Mouse (Mus musculus) heart, embryonic 11.5 days (tissue): ENCODE measurements around the gene Mt2. TPM values are rescaled to one million over a fixed set of nuclear protein-coding genes. Genes with fewer than 3 reads are reported as not detected.
"Not testable (repeated sequence)": the region's sequence is repeated elsewhere in the genome, so short reads cannot be mapped to it uniquely, and the experiment has no call there.

Experiments
- ATAC-seq: fragments of 200-750 bp; cut with Nextera tagmentation; replicated peaks from 2 replicates; pipeline ENCODE4 v1.8.0; 2017; ENCODE audit warnings: moderate library complexity; ENCODE audit not compliant: insufficient number of reproducible peaks, low FRiP score, low TSS enrichment
- H3K27ac ChIP-seq: fragments of 300-500 bp; sonication (generic); 2 replicates; pipeline ENCODE4 v1.5.1; 2014; ENCODE audit warnings: mild to moderate bottlenecking, low read depth, low read length
- H3K27me3 ChIP-seq: fragments of 300-500 bp; sonication (generic); 2 replicates; pipeline ENCODE4 v1.6.1; 2014; ENCODE audit warnings: mild to moderate bottlenecking, low read length, mixed read lengths; ENCODE audit not compliant: control insufficient read depth, insufficient read depth
- H3K36me3 ChIP-seq: fragments of 300-500 bp; sonication (generic); 2 replicates; pipeline ENCODE4 v1.6.1; 2014; ENCODE audit warnings: mild to moderate bottlenecking, low read length, moderate library complexity, mixed read lengths; ENCODE audit not compliant: control insufficient read depth, insufficient read depth
- H3K4me1 ChIP-seq: fragments of 300-500 bp; sonication (generic); 2 replicates; pipeline ENCODE4 v1.6.1; 2014; ENCODE audit warnings: low read length; ENCODE audit not compliant: control insufficient read depth, insufficient read depth
- H3K4me2 ChIP-seq: fragments of 300-500 bp; sonication (generic); 2 replicates; pipeline ENCODE4 v1.6.1; 2014; ENCODE audit warnings: mild to moderate bottlenecking, moderate library complexity
- H3K4me3 ChIP-seq: fragments of 300-500 bp; sonication (generic); 2 replicates; pipeline ENCODE4 v1.5.1; 2014; ENCODE audit warnings: low read depth, low read length
- H3K9ac ChIP-seq: fragments of 300-500 bp; sonication (generic); 2 replicates; pipeline ENCODE4 v1.6.1; 2014; ENCODE audit warnings: mild to moderate bottlenecking, low read depth, low read length, moderate library complexity
- H3K9me3 ChIP-seq: fragments of 300-500 bp; sonication (generic); replicated peaks from 2 replicates; pipeline ENCODE4 v1.6.1; 2016; ENCODE audit warnings: low read length; ENCODE audit not compliant: control insufficient read depth
- WGBS: fragments of 180-500 bp; shearing (Covaris S2); extraction: QIAGEN DNeasy Blood & Tissue Kit; methylation state at CpG from one replicate; pipeline ENCODE4 v1.1.7; 2014; ENCODE audit not compliant: insufficient replicate concordance; 5-methylcytosine and 5-hydroxymethylcytosine counted together
- polyA plus RNA-seq: library from polyadenylated mRNA; unstranded; fragments of >200 nt; fragmentation: Nextera tagmentation; extraction: Ambion mirVana; gene quantifications from 2 replicates; pipeline ENCODE4 v1.2.1, GENCODE M21; 2014

Gene Mt2
- polyA plus RNA-seq, 1 experiment from 2014 or later, result 102 TPM

DNA sequence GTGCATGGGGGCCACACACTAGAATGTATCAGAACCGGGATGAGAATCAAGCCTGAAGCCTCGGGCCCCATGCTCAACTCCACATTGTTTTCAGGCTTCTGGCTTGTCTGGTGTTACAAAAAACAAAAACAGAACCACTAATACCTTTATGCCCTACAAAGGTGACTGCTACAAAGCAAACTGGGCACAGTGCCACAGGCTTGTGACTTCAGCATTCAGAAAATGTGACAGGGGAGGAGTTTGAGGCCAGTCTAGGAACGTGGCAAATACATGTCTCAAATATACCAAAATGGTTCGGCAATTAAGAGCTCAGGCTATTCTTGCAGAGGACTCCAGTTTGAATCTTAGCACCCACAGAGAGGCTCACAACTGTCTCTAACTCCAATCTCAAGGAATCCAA lies 16.4 kb upstream of the Mt2 start:
- H3K27ac ChIP-seq, result no peak overlapping the region
- peaks cover 14% of the 10 kb centered on the region for H3K27me3 ChIP-seq
- 63% methylated on average over 4 of the region's 4 CpGs for WGBS
- no peak overlapping the region for H3K9ac ChIP-seq
- ATAC-seq, result no peak
- H3K4me2 ChIP-seq, result no peak overlapping the region
- no peak overlapping the region for H3K4me3 ChIP-seq
- H3K36me3 ChIP-seq, result no peaks in the 10 kb centered on the region
- H3K9me3 ChIP-seq, result no peaks in the 10 kb centered on the region
- peaks cover 9% of the 10 kb centered on the region; the same call in 1 of the 2 replicates for H3K4me1 ChIP-seq

DNA sequence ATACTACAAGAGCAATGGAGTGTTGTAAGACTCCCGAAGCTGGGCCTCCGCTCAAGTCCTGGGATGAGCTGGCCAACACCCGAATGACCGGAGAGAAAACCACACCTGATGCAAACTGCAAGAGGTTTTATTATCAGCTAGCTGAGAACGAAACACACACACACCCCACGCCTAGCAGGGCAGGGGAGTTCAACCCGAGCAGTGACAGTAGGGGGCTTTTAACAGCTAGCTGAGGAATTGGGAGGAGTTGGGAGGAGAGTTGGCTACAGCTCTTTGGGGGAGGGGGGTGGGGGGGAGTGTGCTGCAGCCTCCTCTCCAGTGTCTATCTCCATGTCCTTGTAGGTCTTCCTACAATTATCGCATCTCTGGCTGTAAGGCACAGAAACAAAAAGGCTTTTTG lies 6.7 kb upstream of the Mt2 start:
- not testable (repeated sequence) for H3K4me1 ChIP-seq, H3K4me2 ChIP-seq, H3K9me3 ChIP-seq, H3K27ac ChIP-seq, H3K9ac ChIP-seq, H3K27me3 ChIP-seq, ATAC-seq, H3K36me3 ChIP-seq, H3K4me3 ChIP-seq
- 67% methylated on average over 8 of the region's 8 CpGs for WGBS

DNA sequence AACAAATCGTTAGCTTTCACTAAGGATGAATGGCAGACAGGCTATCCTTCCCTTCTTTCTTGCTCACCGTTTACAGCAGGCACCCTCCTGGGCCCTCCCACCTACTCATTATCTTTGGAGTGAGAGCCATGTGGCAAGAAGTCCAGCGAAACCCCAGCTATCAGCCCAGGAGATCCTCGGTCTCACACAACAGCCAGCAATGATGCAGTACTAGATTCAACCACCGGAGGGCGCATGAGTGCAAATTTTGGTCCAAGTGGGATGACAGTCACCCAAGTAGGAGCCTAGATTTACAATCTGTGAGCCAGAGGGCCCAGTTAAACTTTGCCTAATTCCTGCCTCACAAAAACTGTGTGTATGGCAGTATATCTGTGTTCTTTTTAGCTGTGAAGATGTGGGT lies 5.2 kb upstream of the Mt2 start:
- Histone ChIP-seq H3K9me3 (no peaks in the 10 kb centered on the region), H3K4me1 (peaks cover 4% of the 10 kb centered on the region), H3K9ac (no peak overlapping the region), H3K36me3 (no peaks in the 10 kb centered on the region), H3K4me3 (no peak overlapping the region), H3K27me3 (peaks cover 24% of the 10 kb centered on the region), H3K27ac (no peak overlapping the region), H3K4me2 (peak overlapping the region; percentile 52)
- no peak for ATAC-seq
- 5% methylated on average over 6 of the region's 6 CpGs for WGBS

GRCm38 (mm10) chr8:94169547-94169946 lies 2.9 kb upstream of the Mt2 start:
- Histone ChIP-seq H3K36me3 (no peaks in the 10 kb centered on the region), H3K27ac (no peak overlapping the region), H3K4me3 (no peak overlapping the region), H3K4me1 (peaks cover 11% of the 10 kb centered on the region), H3K9me3 (no peaks in the 10 kb centered on the region), H3K4me2 (no peak overlapping the region), H3K9ac (no peak overlapping the region), H3K27me3 (peaks cover 45% of the 10 kb centered on the region)
- 71% methylated on average over 5 of the region's 5 CpGs for WGBS
- ATAC-seq, result no peak

GRCm38 (mm10) chr8:94171321-94171755 lies 1.1 kb upstream of the Mt2 start:
- Histone ChIP-seq H3K9ac (peak overlapping the region; percentile 76; the same call in 1 of the 2 replicates), H3K27me3 (peaks cover 62% of the 10 kb centered on the region), H3K4me1 (peaks cover 11% of the 10 kb centered on the region), H3K4me2 (peak overlapping the region; percentile 96), H3K36me3 (no peaks in the 10 kb centered on the region), H3K9me3 (no peaks in the 10 kb centered on the region), H3K27ac (no peak overlapping the region), H3K4me3 (peak overlapping the region; percentile 56)
- 48% methylated on average over 10 of the region's 10 CpGs for WGBS
- no peak for ATAC-seq

- H3K27ac ChIP-seq, result peak overlapping the region; percentile 66
- whole genome bisulfite sequencing, result 2% methylated on average over 39 of the region's 39 CpGs
- H3K4me3 ChIP-seq, result peak overlapping the region; percentile 56
- ATAC-seq, result no peak; the same call in 1 of the 2 replicates
- peaks cover 70% of the 10 kb centered on the region for H3K27me3 ChIP-seq
- peaks cover 11% of the 10 kb centered on the region for H3K4me1 ChIP-seq
- H3K4me2 ChIP-seq, result peak overlapping the region; percentile 96
- no peaks in the 10 kb centered on the region for H3K9me3 ChIP-seq
- H3K36me3 ChIP-seq, result no peaks in the 10 kb centered on the region
- H3K9ac ChIP-seq, result peak overlapping the region; percentile 76
These were observed 607 bp downstream of the Mt2 start for GRCm38 (mm10) chr8:94172809-94173732.

GRCm38 (mm10) chr8:94173848-94174403 lies 1.5 kb downstream of the Mt2 start:
- no peak for ATAC-seq
- Histone ChIP-seq H3K9me3 (no peaks in the 10 kb centered on the region), H3K36me3 (no peaks in the 10 kb centered on the region), H3K27me3 (peaks cover 77% of the 10 kb centered on the region), H3K4me3 (peak overlapping the region; percentile 56), H3K4me1 (peaks cover 11% of the 10 kb centered on the region), H3K9ac (no peak overlapping the region; the same call in 1 of the 2 replicates), H3K4me2 (peak overlapping the region; percentile 96), H3K27ac (no peak overlapping the region)
- 50% methylated on average over 11 of the region's 11 CpGs for WGBS

DNA sequence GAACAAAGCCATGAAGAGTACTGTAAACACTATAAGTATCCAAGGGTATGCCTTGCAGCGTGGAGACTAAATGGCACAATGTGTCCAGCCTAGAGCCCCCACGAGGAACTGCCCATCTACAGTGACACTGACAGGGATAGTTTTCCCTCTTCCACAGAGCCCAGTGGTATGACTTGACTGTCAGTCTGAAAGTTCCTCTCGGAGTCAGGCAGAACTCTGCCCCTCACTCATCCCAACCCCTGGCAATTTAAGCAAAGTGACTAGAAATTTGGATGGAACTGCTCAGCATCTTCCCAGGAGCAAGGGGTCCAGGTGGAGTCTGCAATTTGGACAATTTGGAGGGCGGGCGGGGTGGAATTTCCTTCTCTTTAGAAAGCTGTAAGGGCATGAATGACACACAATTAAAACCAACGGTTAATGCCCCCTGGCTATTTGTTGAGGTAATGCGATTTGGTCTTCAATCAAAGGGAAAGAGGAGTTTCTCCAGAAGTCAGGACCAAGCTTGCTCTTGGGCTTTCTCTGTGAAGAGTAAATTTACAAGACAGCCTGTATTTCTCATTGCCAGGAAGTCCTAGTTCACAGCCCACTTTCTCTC lies 2.3 kb downstream of the Mt2 start:
- Histone ChIP-seq H3K4me2 (peak overlapping the region; percentile 96), H3K27ac (no peak overlapping the region), H3K4me3 (peak overlapping the region; percentile 56; the same call in 1 of the 2 replicates), H3K27me3 (peaks cover 79% of the 10 kb centered on the region), H3K9ac (no peak overlapping the region), H3K36me3 (no peaks in the 10 kb centered on the region), H3K4me1 (peaks cover 11% of the 10 kb centered on the region), H3K9me3 (no peaks in the 10 kb centered on the region)
- WGBS, result 36% methylated on average over 7 of the region's 7 CpGs
- ATAC-seq, result no peak
